ENCODE assay signal across 20 mouse cellular contexts in genomic region chr7:99471578-99471977, GRCm38 (mm10). TPM values are rescaled to one million over a fixed set of nuclear protein-coding genes. Genes with fewer than 3 reads are reported as not detected.
DNase-seq lines count a peak whose midpoint lies in the region; ATAC-seq and TF ChIP-seq lines count a peak whose summit lies in the region.
"Had no signal": no experiment of that assay in that cellular context is flagged by ENCODE, and none has a peak within 500 bp of the region (broad histone marks: within the 10 kb centered on the region; RNA-seq: fewer than 3 reads in every experiment).

No protein-coding gene starts in this region.

- no peak for ATAC-seq in hindbrain, postnatal 0 days
- ATAC-seq in hindbrain, embryonic 14.5 days (ENCODE audit: low FRiP score): no peak
- ATAC-seq in liver, postnatal 0 days: no peak
- ATAC-seq in liver, embryonic 12.5 days: no peak
- ATAC-seq: forebrain, embryonic 14.5 days had no signal

- TF ChIP-seq CTCF in hindbrain, postnatal 0 days (IDR thresholded peaks at IDR 0.05; ENCODE audit: low read depth): peak; percentile 48
- peak; percentile 27; the same call in 1 of the 2 replicates for TF ChIP-seq CTCF in liver, postnatal 0 days (IDR thresholded peaks at IDR 0.05; ENCODE audit: low read depth)
- TF ChIP-seq CTCF in ES-Bruce4 (IDR thresholded peaks at IDR 0.05; ENCODE audit: low read depth, low read length): peak; percentile 92

- H3K36me3 ChIP-seq in hindbrain, postnatal 0 days (ENCODE audit: insufficient read depth, low read length): peaks cover under 1% of the 10 kb centered on the region
- H3K36me3 ChIP-seq in hindbrain, embryonic 14.5 days (replicated peaks; ENCODE audit: control insufficient read depth, insufficient read depth): peaks cover 30% of the 10 kb centered on the region
- peaks cover 15% of the 10 kb centered on the region for H3K36me3 ChIP-seq in liver, postnatal 0 days (replicated peaks; ENCODE audit: insufficient read depth, low read length)
- peaks cover 49% of the 10 kb centered on the region for H3K36me3 ChIP-seq in liver, embryonic 12.5 days
- peaks cover 5% of the 10 kb centered on the region for H3K36me3 ChIP-seq in ES-Bruce4 (ENCODE audit: control insufficient read depth, insufficient read depth, low read length, poor library complexity, severe bottlenecking)

- H3K9ac ChIP-seq in hindbrain, postnatal 0 days (replicated peaks; ENCODE audit: low read length): no peak overlapping the region
- no peak overlapping the region for H3K9ac ChIP-seq in hindbrain, embryonic 14.5 days
- H3K9ac ChIP-seq in liver, postnatal 0 days (replicated peaks): no peak overlapping the region
- no peak overlapping the region for H3K9ac ChIP-seq in liver, embryonic 12.5 days
- no peak overlapping the region for H3K9ac ChIP-seq in ES-Bruce4 (ENCODE audit: low read depth, poor library complexity, severe bottlenecking)
- H3K9ac ChIP-seq: limb, embryonic 12.5 days; midbrain, embryonic 12.5 days had no signal

- WGBS in hindbrain, postnatal 0 days: 70% methylated on average over 18 of the region's 18 CpGs
- 65% methylated on average over 18 of the region's 18 CpGs for WGBS in hindbrain, embryonic 14.5 days
- 76% methylated on average over 18 of the region's 18 CpGs for WGBS in liver, postnatal 0 days (ENCODE audit: insufficient replicate concordance)
- WGBS in liver, embryonic 12.5 days (ENCODE audit: insufficient replicate concordance): 64% methylated on average over 18 of the region's 18 CpGs

- H3K4me1 ChIP-seq in hindbrain, postnatal 0 days (ENCODE audit: insufficient read depth, low read length): peaks cover 21% of the 10 kb centered on the region
- peaks cover 31% of the 10 kb centered on the region for H3K4me1 ChIP-seq in hindbrain, embryonic 14.5 days (replicated peaks; ENCODE audit: control insufficient read depth, insufficient read depth, low read length)
- peaks cover 31% of the 10 kb centered on the region for H3K4me1 ChIP-seq in liver, postnatal 0 days (ENCODE audit: insufficient read depth)
- peaks cover 62% of the 10 kb centered on the region for H3K4me1 ChIP-seq in liver, embryonic 12.5 days
- H3K4me1 ChIP-seq in ES-Bruce4 (ENCODE audit: control insufficient read depth, insufficient read depth, low read length): peaks cover 1% of the 10 kb centered on the region

- DNase-seq in hindbrain, postnatal 0 days (ENCODE audit: low spot score): no peak
- no peak for DNase-seq in hindbrain, embryonic 14.5 days (ENCODE audit: low spot score)
- no peak for DNase-seq in liver, postnatal 0 days
- peak; percentile 68 for DNase-seq in R1 (ENCODE audit: low read depth, low spot score)
- DNase-seq in urinary bladder, postnatal 36 days (ENCODE audit: low spot score in 2 of 2): no peak
- DNase-seq: adrenal gland, adult 8-10 months; cerebellum, adult 11 months; heart, postnatal 36 days; kidney, adult 8-10 months; retina, postnatal 1 day had no signal

- no peaks in the 10 kb centered on the region for H3K9me3 ChIP-seq in hindbrain, postnatal 0 days (ENCODE audit: low read length)
- no peaks in the 10 kb centered on the region for H3K9me3 ChIP-seq in hindbrain, embryonic 14.5 days (ENCODE audit: control insufficient read depth, low read length)
- H3K9me3 ChIP-seq in liver, postnatal 0 days (ENCODE audit: low read length): no peaks in the 10 kb centered on the region
- H3K9me3 ChIP-seq in liver, embryonic 12.5 days (replicated peaks): no peaks in the 10 kb centered on the region
- no peaks in the 10 kb centered on the region for H3K9me3 ChIP-seq in ES-Bruce4 (replicated peaks; ENCODE audit: control insufficient read depth, insufficient read depth, low read length, poor library complexity, severe bottlenecking)
- H3K9me3 ChIP-seq: limb, embryonic 12.5 days; midbrain, embryonic 12.5 days had no signal

- no peak for TF ChIP-seq EP300 in liver, postnatal 0 days (IDR thresholded peaks at IDR 0.05; ENCODE audit: low read depth)
- no peak for TF ChIP-seq EP300 in ES-Bruce4 (IDR thresholded peaks at IDR 0.05; ENCODE audit: insufficient read depth, low read depth, low read length)

- H3K4me2 ChIP-seq in hindbrain, postnatal 0 days (ENCODE audit: low read depth, low read length): no peak overlapping the region
- no peak overlapping the region for H3K4me2 ChIP-seq in hindbrain, embryonic 14.5 days (replicated peaks)
- no peak overlapping the region for H3K4me2 ChIP-seq in liver, postnatal 0 days (ENCODE audit: low read depth, low read length)
- no peak overlapping the region for H3K4me2 ChIP-seq in liver, embryonic 12.5 days
- H3K4me2 ChIP-seq: heart, embryonic 11.5 days; limb, embryonic 12.5 days; midbrain, embryonic 12.5 days had no signal

- no peaks in the 10 kb centered on the region for H3K27me3 ChIP-seq in hindbrain, postnatal 0 days (ENCODE audit: insufficient read depth, low read length)
- H3K27me3 ChIP-seq in hindbrain, embryonic 14.5 days (ENCODE audit: control insufficient read depth, insufficient read depth, low read length): no peaks in the 10 kb centered on the region
- H3K27me3 ChIP-seq in liver, postnatal 0 days (ENCODE audit: insufficient read depth, low read length): peaks cover 14% of the 10 kb centered on the region
- H3K27me3 ChIP-seq in liver, embryonic 12.5 days (replicated peaks): peaks cover 50% of the 10 kb centered on the region
- no peaks in the 10 kb centered on the region for H3K27me3 ChIP-seq in ES-Bruce4 (ENCODE audit: control insufficient read depth, insufficient read depth, low read length, poor library complexity, severe bottlenecking)

- no peak for TF ChIP-seq POLR2A in ES-Bruce4 (IDR thresholded peaks at IDR 0.05; ENCODE audit: insufficient read depth, low read length)

- H3K4me3 ChIP-seq in hindbrain, postnatal 0 days (ENCODE audit: low read length): no peak overlapping the region
- no peak overlapping the region for H3K4me3 ChIP-seq in hindbrain, embryonic 14.5 days (replicated peaks; ENCODE audit: low read length)
- H3K4me3 ChIP-seq in liver, postnatal 0 days (ENCODE audit: low read depth, low read length): no peak overlapping the region
- H3K4me3 ChIP-seq in liver, embryonic 12.5 days: no peak overlapping the region
- no peak overlapping the region for H3K4me3 ChIP-seq in ES-Bruce4 (ENCODE audit: low read depth, low read length)
- H3K4me3 ChIP-seq: limb, embryonic 12.5 days; midbrain, embryonic 12.5 days had no signal

- H3K27ac ChIP-seq in hindbrain, postnatal 0 days: no peak overlapping the region
- H3K27ac ChIP-seq in hindbrain, embryonic 14.5 days: no peak overlapping the region
- no peak overlapping the region for H3K27ac ChIP-seq in liver, postnatal 0 days (ENCODE audit: low read depth)
- no peak overlapping the region for H3K27ac ChIP-seq in liver, embryonic 12.5 days
- no peak overlapping the region for H3K27ac ChIP-seq in ES-Bruce4 (ENCODE audit: insufficient read depth, low read length)
- H3K27ac ChIP-seq: limb, embryonic 12.5 days; macrophage; midbrain, embryonic 12.5 days had no signal

RNA-seq across cellular contexts. Expression of gene Klhl35, which starts 5.8 kb away (rescaled TPM):
- total RNA-seq in hindbrain, postnatal 0 days (2014; rRNA removed): 2.3 and 3.3 TPM in 2 replicates
- 2.3 TPM in 2 replicates for polyA plus RNA-seq in hindbrain, postnatal 0 days (2015; fragmentation: Nextera tagmentation; extraction: Ambion mirVana)
- 4.1 and 4.7 TPM in 2 replicates for polyA plus RNA-seq in hindbrain, embryonic 14.5 days (2014; fragmentation: Nextera tagmentation; extraction: Ambion mirVana)
- 0.35 and 0.37 TPM in 2 replicates for polyA plus RNA-seq in liver, postnatal 0 days (2015; fragmentation: Nextera tagmentation; extraction: Ambion mirVana)
- polyA plus RNA-seq in liver, embryonic 12.5 days (2016; fragmentation: Nextera tagmentation; extraction: Ambion mirVana): 0.14 and 0.32 TPM in 2 replicates
- not detected in 2 replicates for polyA plus RNA-seq in ES-Bruce4 (2011; ENCODE audit: insufficient read depth, insufficient read length, low read depth, missing spikeins)
- total RNA-seq: gastrocnemius, adult 8-10 months; heart, postnatal 36 days; neutrophil, adult 5-6 weeks had no signal
- polyA plus RNA-seq: liver, embryonic 16.5 days; macrophage had no signal

RNA-seq across cellular contexts. Expression of gene Rps3, which starts 12.0 kb away (rescaled TPM):
- 526 and 754 TPM in 2 replicates for total RNA-seq in hindbrain, postnatal 0 days (2014; rRNA removed)
- polyA plus RNA-seq in hindbrain, postnatal 0 days (2015; fragmentation: Nextera tagmentation; extraction: Ambion mirVana): 456 and 459 TPM in 2 replicates
- polyA plus RNA-seq in hindbrain, embryonic 14.5 days (2014; fragmentation: Nextera tagmentation; extraction: Ambion mirVana): 445 and 515 TPM in 2 replicates
- polyA plus RNA-seq in liver, postnatal 0 days (2015; fragmentation: Nextera tagmentation; extraction: Ambion mirVana): 472 TPM in 2 replicates
- polyA plus RNA-seq in liver, embryonic 12.5 days (2016; fragmentation: Nextera tagmentation; extraction: Ambion mirVana): 688 TPM in 2 replicates
- polyA plus RNA-seq in ES-Bruce4 (2011; ENCODE audit: insufficient read depth, insufficient read length, low read depth, missing spikeins): 2,316 and 2,405 TPM in 2 replicates

Comparison
In these comparisons a context has a peak if more than half of its experiments do, and no peak if none do; other contexts are left out.
1. CTCF ChIP-seq: peak in every context shown above with its lines; median percentile 92 in ES-Bruce4; 48 in hindbrain, postnatal 0 days; 27 in liver, postnatal 0 days.